Mouse (Mus musculus) heart, postnatal 0 days (tissue): ENCODE measurements around the gene Elavl1.

Experiments
- CTCF ChIP-seq: IDR thresholded peaks from 2 replicates; pipeline ENCODE4 v1.5.1; 2016; ENCODE audit warnings: antibody characterized with exemption, control low read depth, low read depth
- EP300 ChIP-seq: IDR thresholded peaks from 2 replicates; pipeline ENCODE4 v1.6.1; 2016; ENCODE audit warnings: antibody characterized with exemption, low read depth

GRCm38 (mm10) chr8:4325751-4326036, 481 bp upstream of the Elavl1 start:
- TF ChIP-seq CTCF, result no peak
- TF ChIP-seq EP300, result no peak
